Mouse (Mus musculus) neural tube, embryonic 12.5 days (tissue): Measurements from ENCODE around the gene Fam160b1. TPM values are rescaled to one million over a fixed set of nuclear protein-coding genes. Genes with fewer than 3 reads are reported as not detected.
A peak's percentile ranks its signal among the peaks of the same experiment; 100 is the strongest.

Experiments
- ATAC-seq: fragments of 200-750 bp; cut with Nextera tagmentation; 2 replicates; pipeline ENCODE4 v1.8.0; 2017; ENCODE audit warnings: low read depth, mild to moderate bottlenecking, moderate TSS enrichment, moderate library complexity; ENCODE audit not compliant: low FRiP score
- H3K27ac ChIP-seq: fragments of 300-500 bp; sonication (generic); 2 replicates; pipeline ENCODE4 v1.5.1; 2016
- H3K27me3 ChIP-seq: fragments of 300-500 bp; sonication (generic); replicated peaks from 2 replicates; pipeline ENCODE4 v1.6.1; 2016; ENCODE audit warnings: mild to moderate bottlenecking
- H3K36me3 ChIP-seq: fragments of 300-500 bp; sonication (generic); 2 replicates; pipeline ENCODE4 v1.6.1; 2016; ENCODE audit warnings: mild to moderate bottlenecking
- H3K4me1 ChIP-seq: fragments of 300-500 bp; sonication (generic); 2 replicates; pipeline ENCODE4 v1.6.1; 2016
- H3K4me2 ChIP-seq: fragments of 300-500 bp; sonication (generic); replicated peaks from 2 replicates; pipeline ENCODE4 v1.6.1; 2016; ENCODE audit warnings: mild to moderate bottlenecking
- H3K4me3 ChIP-seq: fragments of 300-500 bp; sonication (generic); 2 replicates; pipeline ENCODE4 v1.5.1; 2016
- H3K9ac ChIP-seq: fragments of 300-500 bp; sonication (generic); 2 replicates; pipeline ENCODE4 v1.6.1; 2016; ENCODE audit warnings: mild to moderate bottlenecking
- H3K9me3 ChIP-seq: fragments of 300-500 bp; sonication (generic); 2 replicates; pipeline ENCODE4 v1.6.1; 2016; ENCODE audit warnings: mild to moderate bottlenecking
- WGBS: fragments of 180-500 bp; shearing (Covaris S2); methylation state at CpG from one replicate; pipeline ENCODE4 v1.1.7; 2016; 5-methylcytosine and 5-hydroxymethylcytosine counted together
- polyA plus RNA-seq: library from polyadenylated mRNA; unstranded; fragments of >200 nt; fragmentation: Nextera tagmentation; extraction: Ambion mirVana; gene quantifications from 2 replicates; pipeline ENCODE4 v1.2.1, GENCODE M21; 2016

Fam160b1 gene
- polyA plus RNA-seq, 1 experiment from 2014 or later, result 19.3 TPM

DNA sequence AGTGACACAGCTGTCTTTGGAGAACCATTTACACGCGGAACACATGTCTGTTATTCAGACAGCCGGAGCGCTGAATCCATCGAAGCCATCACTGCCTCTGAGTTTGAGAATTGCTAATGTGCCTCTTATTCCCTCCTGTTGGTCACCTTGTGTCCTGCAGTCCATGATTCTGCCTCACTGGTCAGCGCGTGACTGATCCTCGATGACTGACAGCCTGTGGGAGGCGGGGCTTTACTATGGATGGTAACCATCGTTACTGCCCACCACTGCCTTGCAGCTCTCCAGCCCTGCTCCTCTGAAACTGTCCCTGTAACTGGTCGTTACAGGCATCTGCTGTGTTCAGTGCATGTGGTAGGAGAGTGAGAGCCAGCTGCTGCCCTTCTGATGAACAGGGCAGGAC, 15.3 kb downstream of the Fam160b1 start:
- Histone ChIP-seq H3K27me3 (no peaks in the 10 kb centered on the region), H3K9ac (no peak overlapping the region), H3K36me3 (peaks cover 91% of the 10 kb centered on the region), H3K4me2 (no peak overlapping the region), H3K27ac (no peak overlapping the region), H3K9me3 (no peaks in the 10 kb centered on the region), H3K4me1 (no peaks in the 10 kb centered on the region), H3K4me3 (no peak overlapping the region)
- WGBS, result 92% methylated on average over 11 of the region's 11 CpGs
- ATAC-seq, result no peak

GRCm38 (mm10) chr19:57377043-57377703, 16.7 kb downstream of the Fam160b1 start:
- Histone ChIP-seq H3K9me3 (no peaks in the 10 kb centered on the region), H3K27me3 (no peaks in the 10 kb centered on the region), H3K36me3 (peaks cover 90% of the 10 kb centered on the region), H3K27ac (no peak overlapping the region), H3K4me3 (no peak overlapping the region), H3K9ac (no peak overlapping the region), H3K4me1 (no peaks in the 10 kb centered on the region), H3K4me2 (no peak overlapping the region)
- WGBS, result 96% methylated on average over 14 of the region's 14 CpGs
- ATAC-seq, result no peak

- no peak for ATAC-seq
- peaks cover 84% of the 10 kb centered on the region for H3K36me3 ChIP-seq
- H3K27ac ChIP-seq, result no peak overlapping the region
- no peak overlapping the region for H3K4me2 ChIP-seq
- 90% methylated on average over 17 of the region's 17 CpGs for WGBS
- H3K9me3 ChIP-seq, result no peaks in the 10 kb centered on the region
- no peaks in the 10 kb centered on the region for H3K4me1 ChIP-seq
- no peak overlapping the region for H3K4me3 ChIP-seq
- H3K27me3 ChIP-seq, result no peaks in the 10 kb centered on the region
- no peak overlapping the region for H3K9ac ChIP-seq
Observed at GRCm38 (mm10) chr19:57386176-57386693, 25.8 kb downstream of the Fam160b1 start.

GRCm38 (mm10) chr19:57391545-57391944, 31.1 kb downstream of the Fam160b1 start:
- ATAC-seq, result no peak
- H3K9ac ChIP-seq, result no peak overlapping the region
- peaks cover 39% of the 10 kb centered on the region for H3K36me3 ChIP-seq
- H3K9me3 ChIP-seq, result no peaks in the 10 kb centered on the region
- 97% methylated on average over 3 of the region's 3 CpGs for WGBS
- no peak overlapping the region for H3K27ac ChIP-seq
- no peak overlapping the region for H3K4me2 ChIP-seq
- H3K4me1 ChIP-seq, result no peaks in the 10 kb centered on the region
- no peaks in the 10 kb centered on the region for H3K27me3 ChIP-seq
- no peak overlapping the region for H3K4me3 ChIP-seq

- H3K4me2 ChIP-seq, result no peak overlapping the region
- H3K4me3 ChIP-seq, result no peak overlapping the region
- no peak for ATAC-seq
- no peak overlapping the region for H3K9ac ChIP-seq
- no peaks in the 10 kb centered on the region for H3K4me1 ChIP-seq
- H3K27ac ChIP-seq, result no peak overlapping the region
- H3K9me3 ChIP-seq, result no peaks in the 10 kb centered on the region
- H3K27me3 ChIP-seq, result no peaks in the 10 kb centered on the region
- peaks cover 21% of the 10 kb centered on the region for H3K36me3 ChIP-seq
- WGBS, result 80% methylated on average over 6 of the region's 6 CpGs
Observed at GRCm38 (mm10) chr19:57393357-57393957, 33.0 kb downstream of the Fam160b1 start.

- Histone ChIP-seq H3K36me3 (peaks cover 3% of the 10 kb centered on the region), H3K4me3 (no peak overlapping the region), H3K9me3 (no peaks in the 10 kb centered on the region), H3K27me3 (no peaks in the 10 kb centered on the region), H3K4me1 (no peaks in the 10 kb centered on the region), H3K4me2 (no peak overlapping the region), H3K9ac (no peak overlapping the region), H3K27ac (no peak overlapping the region)
- ATAC-seq, result no peak
- WGBS, result 91% methylated on average over 7 of the region's 7 CpGs
Observed at GRCm38 (mm10) chr19:57396609-57397008, 36.1 kb downstream of the Fam160b1 start.

GRCm38 (mm10) chr19:57402364-57402763, 41.9 kb downstream of the Fam160b1 start:
- Histone ChIP-seq H3K9me3 (no peaks in the 10 kb centered on the region), H3K27me3 (no peaks in the 10 kb centered on the region), H3K9ac (no peak overlapping the region), H3K4me3 (no peak overlapping the region), H3K36me3 (no peaks in the 10 kb centered on the region), H3K27ac (no peak overlapping the region), H3K4me2 (no peak overlapping the region), H3K4me1 (peaks cover 6% of the 10 kb centered on the region; the same call in 1 of the 2 replicates)
- ATAC-seq, result no peak
- WGBS, result 75% methylated on average over 6 of the region's 6 CpGs

GRCm38 (mm10) chr19:57403700-57404501, 43.4 kb downstream of the Fam160b1 start:
- Histone ChIP-seq H3K27me3 (no peaks in the 10 kb centered on the region), H3K9ac (no peak overlapping the region), H3K9me3 (no peaks in the 10 kb centered on the region), H3K4me2 (peak overlapping the region; percentile 42), H3K27ac (no peak overlapping the region), H3K4me1 (peaks cover 6% of the 10 kb centered on the region; the same call in 1 of the 2 replicates), H3K36me3 (no peaks in the 10 kb centered on the region), H3K4me3 (no peak overlapping the region)
- WGBS, result 10% methylated on average over 24 of the region's 24 CpGs
- 0 out of 2 replicates have a peak, but pooled peaks have one; percentile 25 for ATAC-seq

GRCm38 (mm10) chr19:57404502-57404848, 44.0 kb downstream of the Fam160b1 start:
- WGBS, result 9% methylated on average over 9 of the region's 9 CpGs
- H3K4me3 ChIP-seq, result no peak overlapping the region

GRCm38 (mm10) chr19:57407947-57408346, 47.5 kb downstream of the Fam160b1 start:
- no peak overlapping the region for H3K9ac ChIP-seq
- no peaks in the 10 kb centered on the region for H3K9me3 ChIP-seq
- 91% methylated on average over 1 of the region's 1 CpGs for WGBS
- peaks cover 13% of the 10 kb centered on the region for H3K4me1 ChIP-seq
- no peak overlapping the region for H3K27ac ChIP-seq
- no peaks in the 10 kb centered on the region for H3K27me3 ChIP-seq
- H3K4me3 ChIP-seq, result no peak overlapping the region
- H3K4me2 ChIP-seq, result no peak overlapping the region
- no peaks in the 10 kb centered on the region for H3K36me3 ChIP-seq
- no peak for ATAC-seq

More at GRCm38 (mm10) chr19:57404502-57404848, 44.0 kb downstream of the Fam160b1 start:
- H3K9me3 ChIP-seq, result no peaks in the 10 kb centered on the region
- no peak overlapping the region for H3K27ac ChIP-seq
- H3K27me3 ChIP-seq, result no peaks in the 10 kb centered on the region
- no peak for ATAC-seq
- H3K36me3 ChIP-seq, result no peaks in the 10 kb centered on the region
- H3K4me1 ChIP-seq, result peaks cover 6% of the 10 kb centered on the region; the same call in 1 of the 2 replicates
- peak overlapping the region; percentile 42 for H3K4me2 ChIP-seq
- no peak overlapping the region for H3K9ac ChIP-seq

DNA sequence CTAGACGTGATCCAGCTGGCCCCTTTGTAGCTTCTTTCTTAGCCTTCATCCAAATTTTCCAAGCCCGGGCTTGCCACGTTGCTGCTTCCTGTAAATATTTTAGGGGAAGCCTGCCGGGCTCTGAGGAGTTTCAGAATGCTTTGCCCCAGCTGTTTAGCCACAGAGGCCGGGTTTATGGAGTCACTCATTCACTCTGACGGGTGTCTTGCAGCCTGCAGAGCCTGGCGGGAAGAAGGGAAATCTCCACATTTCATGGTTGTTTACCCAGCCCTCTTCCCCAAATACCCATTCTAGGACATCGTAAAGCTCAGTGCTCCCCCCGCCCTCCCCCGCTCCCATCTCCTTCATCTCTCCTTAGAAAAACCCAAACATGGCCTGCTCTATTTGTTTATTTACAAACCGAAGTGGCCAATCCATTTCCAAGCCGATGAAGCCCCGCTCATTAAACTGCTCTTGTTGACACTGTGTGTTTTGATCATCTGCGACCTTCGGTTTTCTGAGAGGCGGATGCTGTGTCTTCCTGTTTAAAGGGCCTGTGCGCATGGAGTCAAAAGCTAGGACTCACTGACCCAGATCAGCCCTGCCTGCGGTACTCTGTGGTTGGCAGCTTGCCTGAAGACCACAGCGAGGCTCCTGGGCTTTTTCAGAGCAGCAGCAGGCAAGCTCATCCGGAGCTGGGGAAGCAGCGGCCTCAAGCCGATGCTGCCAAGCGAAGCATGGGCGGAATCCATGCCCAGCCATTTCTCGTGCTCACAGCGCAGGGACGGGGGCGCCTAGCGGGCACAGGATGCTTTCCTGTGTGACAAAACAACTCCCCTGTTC, 51.1 kb downstream of the Fam160b1 start:
- Histone ChIP-seq H3K4me3 (peak overlapping the region; percentile 7; the same call in 1 of the 2 replicates), H3K27ac (no peak overlapping the region), H3K9me3 (no peaks in the 10 kb centered on the region), H3K4me2 (peak overlapping the region; percentile 43), H3K4me1 (peaks cover 10% of the 10 kb centered on the region), H3K36me3 (no peaks in the 10 kb centered on the region), H3K9ac (peak overlapping the region; percentile 21; the same call in 1 of the 2 replicates), H3K27me3 (0 out of 2 replicates have a peak, but pooled peaks cover 2% of the 10 kb centered on the region)
- no peak for ATAC-seq
- WGBS, result 28% methylated on average over 29 of the region's 29 CpGs
